Mouse (Mus musculus) small intestine, adult 2 months (tissue): ENCODE measurements around the gene Timm10b.

ENCODE experiments used
- CTCF ChIP-seq: fragments of 200-500 bp; IDR thresholded peaks from 2 replicates; pipeline ENCODE4 v1.5.1; 2012; ENCODE audit warnings: low read depth, mild to moderate bottlenecking, control low read depth, inconsistent platforms, low read length, moderate library complexity, mixed read lengths; ENCODE audit not compliant: insufficient replicate concordance, insufficient read length; ENCODE audit errors: extremely low read depth
- POLR2A ChIP-seq: fragments of 200-500 bp; IDR thresholded peaks from 2 replicates; pipeline ENCODE4 v1.6.1; 2012; ENCODE audit warnings: low read depth, mild to moderate bottlenecking, control low read depth, inconsistent platforms, low read length, moderate library complexity

DNA sequence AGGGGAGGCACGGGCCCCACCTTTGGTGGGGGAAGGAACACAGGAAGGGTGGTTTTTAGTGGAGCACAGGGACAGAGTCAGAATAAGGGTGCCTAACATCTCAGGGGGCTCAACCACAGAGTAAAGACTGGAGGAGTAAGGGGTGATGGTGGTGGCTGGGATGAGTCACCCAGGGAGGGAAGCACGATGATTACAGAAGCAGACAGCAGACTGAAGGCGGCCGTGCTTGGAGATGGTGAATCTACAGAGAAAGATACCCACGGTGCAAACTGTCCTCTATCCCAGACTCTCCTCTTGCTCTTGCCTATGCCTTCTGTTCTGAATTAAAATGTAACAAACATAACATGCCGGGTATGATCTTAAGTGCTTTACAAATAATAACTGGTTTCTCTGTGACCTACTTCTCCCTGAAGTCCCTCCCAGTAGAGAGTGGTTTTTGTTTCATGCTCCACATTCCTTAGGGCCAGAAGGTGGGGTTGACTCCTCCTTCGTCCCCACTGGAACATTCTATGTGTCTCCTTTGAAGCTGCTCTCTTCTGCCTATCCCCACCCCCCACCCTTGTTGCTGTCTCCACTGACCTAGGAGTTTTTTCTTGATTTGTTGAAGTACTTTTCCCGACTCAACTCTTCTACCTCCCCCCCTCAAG, 18.1 kb upstream of the Timm10b start:
- no peak for TF ChIP-seq POLR2A
- no peak for TF ChIP-seq CTCF
